8 mouse cellular contexts compared by ENCODE assay signal in genomic region chr4:148558297-148559000, GRCm38 (mm10). TPM values are rescaled to one million over a fixed set of nuclear protein-coding genes. Genes with fewer than 3 reads are reported as not detected.
DNase-seq lines count a peak whose midpoint lies in the region; ATAC-seq and TF ChIP-seq lines count a peak whose summit lies in the region.

TSS of gene Exosc10 (plus strand) at chr4:148558429.

- peak within 1 kb of the TSS; percentile 70 for H3K27ac ChIP-seq in bone marrow macrophage, adult 2 months (ENCODE audit: insufficient read depth, low read depth, low read length)
- H3K27ac ChIP-seq in embryonic fibroblast, embryonic 13.5 days (ENCODE audit: insufficient read depth, low read length): peak within 1 kb of the TSS; percentile 77
- peak within 1 kb of the TSS; percentile 99 for H3K27ac ChIP-seq in heart, embryonic 10.5 days
- peak within 1 kb of the TSS; percentile 93 for H3K27ac ChIP-seq in kidney, embryonic 15.5 days

- no peak for TF ChIP-seq POLR2A in bone marrow macrophage, adult 2 months (IDR thresholded peaks at IDR 0.05; ENCODE audit: borderline replicate concordance, low read depth, low read length)
- peak; percentile 79 for TF ChIP-seq POLR2A in embryonic fibroblast, embryonic 13.5 days (IDR thresholded peaks at IDR 0.05; ENCODE audit: low read depth, low read length)

- peak within 1 kb of the TSS; percentile 79 for H3K4me3 ChIP-seq in bone marrow macrophage, adult 2 months (ENCODE audit: insufficient read depth, low read length)
- peak within 1 kb of the TSS; percentile 67 for H3K4me3 ChIP-seq in embryonic fibroblast, embryonic 13.5 days (ENCODE audit: insufficient read depth, low read length)
- peak within 1 kb of the TSS; percentile 87 for H3K4me3 ChIP-seq in heart, embryonic 10.5 days
- H3K4me3 ChIP-seq in kidney, embryonic 15.5 days (replicated peaks): peak within 1 kb of the TSS; percentile 92

- H3K9ac ChIP-seq in kidney, embryonic 15.5 days: peak within 1 kb of the TSS; percentile 93

- ATAC-seq in kidney, embryonic 15.5 days (replicated peaks; ENCODE audit: low FRiP score): peak; percentile 94
- peak; percentile 89 for ATAC-seq in monocyte, adult 5-6 weeks (replicated peaks; ENCODE audit: insufficient number of reproducible peaks, low FRiP score, low TSS enrichment, poor library complexity, severe bottlenecking)

- H3K36me3 ChIP-seq in heart, embryonic 10.5 days: peaks cover 75% of the 10 kb centered on the region
- H3K36me3 ChIP-seq in kidney, embryonic 15.5 days: peaks cover 69% of the 10 kb centered on the region

- peak within 1 kb of the TSS; percentile 89 for H3K4me2 ChIP-seq in kidney, embryonic 15.5 days

- H3K4me1 ChIP-seq in bone marrow macrophage, adult 2 months (ENCODE audit: control insufficient read depth, insufficient read depth, low read length): peaks cover 7% of the 10 kb centered on the region; the same call in 1 of the 2 replicates
- no peaks in the 10 kb centered on the region for H3K4me1 ChIP-seq in embryonic fibroblast, embryonic 13.5 days (ENCODE audit: control insufficient read depth, insufficient read depth, low read length)
- H3K4me1 ChIP-seq in heart, embryonic 10.5 days: peaks cover 9% of the 10 kb centered on the region
- H3K4me1 ChIP-seq in kidney, embryonic 15.5 days: peaks cover 13% of the 10 kb centered on the region; the same call in 1 of the 2 replicates

- under 1% methylated on average over 63 of the region's 63 CpGs for WGBS in heart, embryonic 10.5 days
- WGBS in kidney, embryonic 15.5 days: under 1% methylated on average over 63 of the region's 63 CpGs

- no peak for TF ChIP-seq CTCF in bone marrow macrophage, adult 2 months (IDR thresholded peaks at IDR 0.05; ENCODE audit: low read depth, low read length)
- TF ChIP-seq CTCF in embryonic fibroblast, embryonic 13.5 days (IDR thresholded peaks at IDR 0.05; ENCODE audit: borderline replicate concordance, insufficient read depth, low read length): no peak

- no peaks in the 10 kb centered on the region for H3K27me3 ChIP-seq in heart, embryonic 10.5 days (ENCODE audit: insufficient read depth, poor library complexity, severe bottlenecking)
- no peaks in the 10 kb centered on the region for H3K27me3 ChIP-seq in kidney, embryonic 15.5 days

- DNase-seq in A20 (ENCODE audit: low read depth, low spot score): peak; percentile 91
- peak; percentile 93 for DNase-seq in heart, embryonic 10.5 days (ENCODE audit: low spot score)
- DNase-seq in liver: peak; percentile 93
- peak; percentile 86 to 96 for DNase-seq in spleen, postnatal 4 days (ENCODE audit: low spot score in 2 of 2)

- H3K9me3 ChIP-seq in heart, embryonic 10.5 days: no peaks in the 10 kb centered on the region
- H3K9me3 ChIP-seq in kidney, embryonic 15.5 days (replicated peaks): no peaks in the 10 kb centered on the region

RNA-seq across cellular contexts. Expression of gene Exosc10, which starts in this region (rescaled TPM):
- 35.1 and 36.9 TPM in 2 replicates for polyA plus RNA-seq in bone marrow macrophage, adult 2 months (2012; ENCODE audit: insufficient read depth, insufficient read length, missing spikeins)
- polyA plus RNA-seq in embryonic fibroblast, embryonic 13.5 days (2011; ENCODE audit: insufficient read length, low read depth, missing spikeins): 50.4 and 50.7 TPM in 2 replicates
- 82.7 and 90.1 TPM in 2 replicates for polyA plus RNA-seq in heart, embryonic 10.5 days (2016; fragmentation: Nextera tagmentation; extraction: Ambion mirVana)
- polyA plus RNA-seq in kidney, embryonic 15.5 days (2015; fragmentation: Nextera tagmentation; extraction: Ambion mirVana): 89.3 and 98.3 TPM in 2 replicates
- 32.2 to 60.4 TPM (median 37.1 TPM) in 3 replicates for total RNA-seq in monocyte, adult 5-6 weeks (2017)

Comparison
In these comparisons a context has a peak if more than half of its experiments do, and no peak if none do; other contexts are left out.
1. Peak in every context shown above with its lines: DNase-seq, ATAC-seq, H3K4me3 ChIP-seq and H3K27ac ChIP-seq.